Mouse (Mus musculus) stomach, embryonic 16.5 days (tissue): ENCODE data around the gene Prdm10. TPM values are rescaled to one million over a fixed set of nuclear protein-coding genes. Genes with fewer than 3 reads are reported as not detected.

ENCODE experiments used
- ATAC-seq: fragments of 200-750 bp; cut with Nextera tagmentation; 2 replicates; pipeline ENCODE4 v1.8.0; 2017; ENCODE audit warnings: moderate number of reproducible peaks, moderate TSS enrichment; ENCODE audit not compliant: insufficient read depth, low FRiP score
- H3K27ac ChIP-seq: fragments of 300-500 bp; sonication (generic); 2 replicates; pipeline ENCODE4 v1.5.1; 2014; ENCODE audit warnings: low read length
- H3K27me3 ChIP-seq: fragments of 300-500 bp; sonication (generic); 2 replicates; pipeline ENCODE4 v1.6.1; 2014; ENCODE audit warnings: low read length, control low read depth, mixed read lengths; ENCODE audit not compliant: control insufficient read depth, insufficient read depth
- H3K36me3 ChIP-seq: fragments of 300-500 bp; sonication (generic); 2 replicates; pipeline ENCODE4 v1.6.1; 2014; ENCODE audit warnings: low read length; ENCODE audit not compliant: control insufficient read depth, insufficient read depth
- H3K4me1 ChIP-seq: fragments of 300-500 bp; sonication (generic); 2 replicates; pipeline ENCODE4 v1.6.1; 2014; ENCODE audit warnings: low read length, control low read depth, mixed read lengths; ENCODE audit not compliant: control insufficient read depth, insufficient read depth
- H3K4me2 ChIP-seq: fragments of 300-500 bp; sonication (generic); 2 replicates; pipeline ENCODE4 v1.6.1; 2014; ENCODE audit warnings: low read depth, low read length, mixed read lengths
- H3K4me3 ChIP-seq: fragments of 300-500 bp; sonication (generic); replicated peaks from 2 replicates; pipeline ENCODE4 v1.5.1; 2014; ENCODE audit warnings: mild to moderate bottlenecking, low read length
- H3K9ac ChIP-seq: fragments of 300-500 bp; sonication (generic); 2 replicates; pipeline ENCODE4 v1.6.1; 2014; ENCODE audit warnings: low read length
- H3K9me3 ChIP-seq: fragments of 300-500 bp; sonication (generic); replicated peaks from 2 replicates; pipeline ENCODE4 v1.6.1; 2016; ENCODE audit warnings: low read length, control low read depth; ENCODE audit not compliant: control insufficient read depth
- WGBS: fragments of 180-500 bp; shearing (Covaris S2); extraction: QIAGEN DNeasy Blood & Tissue Kit; methylation state at CpG from one replicate; pipeline ENCODE4 v1.1.7; 2014; 5-methylcytosine and 5-hydroxymethylcytosine counted together
- polyA plus RNA-seq: library from polyadenylated mRNA; unstranded; fragments of >200 nt; fragmentation: Nextera tagmentation; extraction: Ambion mirVana; gene quantifications from 2 replicates; pipeline ENCODE4 v1.2.1, GENCODE M21; 2015

Gene Prdm10
- polyA plus RNA-seq, 1 experiment from 2014 or later = 4.8 TPM

DNA sequence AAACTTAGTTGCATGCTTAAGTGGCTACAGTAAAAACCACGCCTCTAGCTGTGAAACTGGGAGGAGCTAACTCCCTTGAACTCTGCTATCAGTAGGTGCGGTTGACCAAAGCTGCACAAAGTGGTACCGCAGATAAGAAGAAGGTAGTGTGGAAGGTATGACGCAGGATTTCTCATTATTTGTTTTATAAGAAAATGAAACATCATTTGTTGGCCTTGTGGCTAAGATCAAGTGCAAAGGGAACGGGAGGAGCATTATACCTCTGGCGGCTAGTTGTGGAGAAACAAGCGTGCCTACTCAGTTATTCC lies 25.7 kb upstream of the Prdm10 start:
- Histone ChIP-seq H3K4me3 (no peak overlapping the region), H3K4me1 (peaks cover 11% of the 10 kb centered on the region), H3K9ac (no peak overlapping the region), H3K27me3 (no peaks in the 10 kb centered on the region), H3K36me3 (no peaks in the 10 kb centered on the region), H3K27ac (0 out of 2 replicates have a peak overlapping the region, but pooled peaks have one; percentile 56), H3K4me2 (no peak overlapping the region), H3K9me3 (no peaks in the 10 kb centered on the region)
- WGBS = 72% methylated on average over 7 of the region's 7 CpGs
- peak; percentile 89 for ATAC-seq

DNA sequence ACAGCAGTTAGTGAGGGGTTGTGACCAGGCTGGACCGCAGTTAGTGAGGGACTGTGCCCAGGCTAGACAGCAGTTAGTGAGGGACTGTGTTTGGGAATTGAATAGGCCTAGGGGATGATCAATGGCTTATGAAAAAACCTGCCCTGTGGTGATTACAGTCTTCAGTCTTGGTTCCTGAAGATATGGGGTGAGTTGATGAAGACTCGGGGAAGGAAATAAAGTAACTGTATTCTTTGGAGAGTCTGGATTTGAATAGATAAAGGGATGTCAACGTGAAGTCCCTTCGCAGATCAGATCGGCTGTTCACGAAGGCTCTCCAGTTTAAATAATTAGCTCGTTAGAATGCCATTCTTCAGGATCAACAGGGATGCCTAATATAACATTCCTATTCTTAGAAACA lies 24.4 kb upstream of the Prdm10 start:
- Histone ChIP-seq H3K4me1 (peaks cover 11% of the 10 kb centered on the region), H3K4me3 (no peak overlapping the region), H3K27me3 (no peaks in the 10 kb centered on the region), H3K9me3 (no peaks in the 10 kb centered on the region), H3K9ac (no peak overlapping the region), H3K36me3 (no peaks in the 10 kb centered on the region), H3K4me2 (no peak overlapping the region), H3K27ac (no peak overlapping the region)
- 87% methylated on average over 7 of the region's 7 CpGs for WGBS
- ATAC-seq = no peak

DNA sequence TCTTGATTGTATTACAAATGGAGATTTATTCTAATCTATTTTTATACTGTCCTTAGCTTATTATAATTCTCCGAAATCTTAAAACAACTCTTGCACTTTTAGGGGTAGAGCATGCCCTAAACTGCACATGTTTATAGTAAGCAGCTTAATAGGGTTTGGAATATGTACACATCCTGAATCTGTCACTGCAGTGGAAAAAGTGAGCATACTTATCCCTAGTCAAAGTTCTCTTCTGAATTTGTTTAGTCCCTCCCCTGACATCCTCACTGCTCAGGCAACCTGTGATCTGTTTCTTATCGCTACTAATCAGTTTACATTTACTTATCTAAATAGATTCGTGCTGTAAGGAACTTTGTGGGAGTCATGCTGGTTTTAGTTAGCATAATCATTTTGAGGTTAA lies 22.1 kb upstream of the Prdm10 start:
- no peak for ATAC-seq
- Histone ChIP-seq H3K4me2 (no peak overlapping the region), H3K4me3 (no peak overlapping the region), H3K9ac (no peak overlapping the region), H3K27me3 (no peaks in the 10 kb centered on the region), H3K4me1 (peaks cover 11% of the 10 kb centered on the region), H3K27ac (no peak overlapping the region), H3K9me3 (no peaks in the 10 kb centered on the region), H3K36me3 (no peaks in the 10 kb centered on the region)
- 40% methylated on average over 3 of the region's 3 CpGs for WGBS

DNA sequence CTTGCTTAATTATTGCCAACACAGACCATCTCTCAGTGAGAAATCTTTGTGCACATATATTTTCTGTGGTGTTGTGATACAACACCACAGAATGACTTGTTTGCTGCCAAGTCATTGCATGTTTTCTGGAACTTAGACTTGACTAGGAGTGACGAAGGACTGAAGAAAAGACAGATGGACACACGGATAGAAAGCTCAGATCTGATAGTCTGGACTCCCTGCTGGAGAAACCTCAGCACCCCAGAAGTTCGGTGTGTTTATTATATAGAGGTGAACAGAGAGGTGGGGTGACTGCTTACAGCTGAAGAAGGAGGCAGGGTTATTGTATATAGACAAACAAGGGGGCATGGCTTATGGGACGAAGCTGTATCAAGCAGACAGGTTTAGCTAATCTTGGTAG lies 20.1 kb upstream of the Prdm10 start:
- Histone ChIP-seq H3K9me3 (no peaks in the 10 kb centered on the region), H3K4me3 (no peak overlapping the region), H3K36me3 (no peaks in the 10 kb centered on the region), H3K27ac (no peak overlapping the region), H3K4me2 (no peak overlapping the region), H3K9ac (no peak overlapping the region), H3K4me1 (peaks cover under 1% of the 10 kb centered on the region; the same call in 1 of the 2 replicates), H3K27me3 (no peaks in the 10 kb centered on the region)
- no peak for ATAC-seq
- 72% methylated on average over 4 of the region's 4 CpGs for WGBS

DNA sequence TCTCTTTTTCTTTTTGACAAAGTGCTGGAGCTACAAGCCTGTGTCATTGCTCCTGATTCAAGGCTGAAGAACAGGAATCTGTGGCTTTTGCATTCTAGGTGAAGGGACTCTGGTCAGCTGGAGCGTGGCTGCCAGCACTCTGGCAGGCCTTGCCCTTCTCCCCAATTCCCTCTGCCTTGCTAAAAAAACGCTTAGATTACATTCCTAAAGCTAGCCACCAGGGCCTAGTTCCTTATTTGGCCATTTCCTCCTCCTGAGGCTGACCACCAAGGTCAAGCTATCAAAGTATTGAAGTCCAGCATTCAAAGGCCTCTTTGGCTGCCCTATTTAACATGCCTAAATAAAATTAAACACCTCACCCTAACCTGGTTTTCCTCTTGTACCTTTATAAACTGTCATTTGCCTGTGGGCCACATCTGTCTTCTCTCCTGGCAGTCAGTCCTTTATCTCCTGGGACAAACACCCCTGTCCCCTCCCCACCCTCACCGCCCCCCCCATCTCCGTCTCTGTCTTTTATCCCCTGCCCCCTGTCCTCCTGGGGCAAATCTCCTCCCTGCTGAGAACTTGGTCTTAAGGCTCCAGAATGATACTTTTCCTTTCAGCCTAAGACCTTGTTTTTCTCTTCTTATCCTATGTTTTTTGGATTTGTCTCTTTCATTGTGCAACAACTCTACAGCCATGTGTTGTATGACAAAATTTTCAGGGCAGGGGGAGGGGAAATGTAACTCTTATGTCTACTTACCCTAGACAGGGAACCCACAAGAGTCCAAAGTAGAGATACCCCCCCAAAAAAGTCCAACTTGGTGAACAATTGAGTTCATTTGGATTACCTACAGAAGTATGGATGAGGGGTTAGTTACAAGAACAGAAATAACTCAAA lies 17.9 kb upstream of the Prdm10 start:
- Histone ChIP-seq H3K9me3 (no peaks in the 10 kb centered on the region), H3K36me3 (no peaks in the 10 kb centered on the region), H3K4me2 (no peak overlapping the region), H3K27ac (no peak overlapping the region), H3K4me1 (peaks cover 14% of the 10 kb centered on the region), H3K4me3 (no peak overlapping the region), H3K9ac (no peak overlapping the region), H3K27me3 (no peaks in the 10 kb centered on the region)
- 34% methylated on average over 4 of the region's 4 CpGs for WGBS
- 0 out of 2 replicates have a peak, but pooled peaks have one; percentile 14 for ATAC-seq

DNA sequence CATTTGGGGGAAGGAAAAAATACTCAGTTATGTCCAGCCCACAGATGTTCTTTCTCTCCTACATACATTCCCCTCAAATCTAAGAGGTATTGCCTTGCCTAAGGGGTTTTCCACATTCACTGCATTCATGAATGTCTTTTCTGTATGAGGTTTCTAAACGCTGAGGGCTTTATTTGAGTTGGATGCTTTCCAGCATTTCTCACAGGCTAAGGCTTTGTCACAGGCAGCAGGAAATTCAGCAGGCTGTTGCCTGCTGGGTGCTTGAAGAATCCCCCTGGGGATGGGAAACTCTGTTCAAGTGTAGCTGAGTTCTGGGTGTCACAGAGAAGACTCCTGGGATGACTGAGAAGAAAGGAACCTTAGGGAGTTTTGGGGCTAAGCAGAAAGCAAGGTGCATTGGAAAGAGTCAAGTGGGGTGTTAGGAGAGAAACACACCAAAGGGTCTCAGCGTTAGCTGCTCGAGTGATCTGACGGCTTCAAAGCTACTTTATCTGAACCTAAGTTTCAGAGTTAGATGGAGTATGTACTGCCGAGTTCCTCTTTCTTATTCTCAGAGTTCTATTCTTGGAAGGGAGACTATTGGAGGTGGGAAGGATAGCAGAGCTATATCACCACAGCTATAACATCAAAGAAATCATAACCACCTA lies 14.2 kb upstream of the Prdm10 start:
- Histone ChIP-seq H3K36me3 (no peaks in the 10 kb centered on the region), H3K4me3 (no peak overlapping the region), H3K4me2 (no peak overlapping the region), H3K27me3 (no peaks in the 10 kb centered on the region), H3K9me3 (no peaks in the 10 kb centered on the region), H3K27ac (peak overlapping the region; percentile 45), H3K9ac (no peak overlapping the region), H3K4me1 (peaks cover 14% of the 10 kb centered on the region)
- ATAC-seq = peak; percentile 86
- WGBS = 33% methylated on average over 5 of the region's 5 CpGs

DNA sequence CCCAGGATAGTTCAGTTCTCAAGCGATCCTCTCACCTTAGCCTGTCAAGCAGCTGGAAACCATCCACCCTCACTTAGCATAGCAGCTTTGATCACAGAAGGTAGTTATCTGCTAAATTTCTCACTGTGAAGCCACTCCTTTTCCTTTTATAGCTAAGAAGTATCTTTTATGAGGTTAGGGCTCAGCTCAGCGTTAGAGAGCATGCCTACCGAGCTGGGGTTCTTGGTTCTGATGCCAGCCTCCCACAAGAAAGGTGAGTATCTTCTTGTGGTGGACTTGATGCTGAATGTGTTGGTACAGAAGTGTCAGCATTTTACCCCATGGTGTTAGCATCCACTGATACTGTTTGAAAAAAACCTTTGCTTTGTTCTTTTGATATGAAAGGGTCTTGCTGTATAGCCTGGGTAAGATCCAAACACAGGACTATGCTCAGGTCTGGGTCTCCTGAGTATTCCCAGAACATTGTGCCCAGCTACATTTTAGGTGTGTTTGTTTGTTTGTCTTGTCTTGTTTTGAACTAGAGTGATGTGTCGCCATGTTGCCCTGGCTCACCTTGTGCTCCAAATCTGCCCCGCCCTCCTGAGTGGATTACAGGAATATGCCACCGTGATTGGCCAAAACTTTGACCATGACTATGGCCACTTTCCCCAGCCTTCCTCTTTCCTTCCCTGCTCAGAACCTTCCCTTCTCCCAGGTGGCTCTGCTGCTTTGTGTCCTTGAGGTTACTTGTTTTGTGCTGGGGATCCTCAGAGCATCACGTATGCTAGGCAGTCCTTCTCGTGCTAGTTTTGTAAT lies 8.9 kb upstream of the Prdm10 start:
- no peaks in the 10 kb centered on the region for H3K27me3 ChIP-seq
- no peak overlapping the region for H3K4me2 ChIP-seq
- H3K9me3 ChIP-seq = no peaks in the 10 kb centered on the region
- no peak overlapping the region for H3K9ac ChIP-seq
- no peak overlapping the region for H3K4me3 ChIP-seq
- no peaks in the 10 kb centered on the region for H3K36me3 ChIP-seq
- H3K27ac ChIP-seq = no peak overlapping the region
- 0 out of 2 replicates have a peak, but pooled peaks cover 3% of the 10 kb centered on the region for H3K4me1 ChIP-seq
- ATAC-seq = no peak
- WGBS = 71% methylated on average over 8 of the region's 8 CpGs

DNA sequence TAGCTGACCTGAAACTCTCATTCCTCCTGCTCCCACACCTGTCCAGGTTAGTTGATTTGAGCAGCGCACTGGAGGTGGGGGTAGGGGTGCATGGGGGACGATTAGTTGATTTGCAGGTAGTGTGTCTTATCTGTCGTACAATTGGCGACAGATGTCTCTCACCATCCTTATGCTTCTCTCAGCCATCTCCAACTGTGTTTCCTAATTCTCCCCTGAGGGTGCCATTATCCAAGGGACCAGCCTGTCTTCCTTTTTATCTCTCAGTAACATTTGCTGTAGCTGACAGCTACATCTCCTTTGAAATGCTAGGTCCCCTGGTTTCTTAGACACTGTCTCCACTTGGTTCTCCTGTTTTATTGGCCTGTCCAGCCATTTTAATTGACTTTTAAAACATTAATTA lies 8.2 kb upstream of the Prdm10 start:
- Histone ChIP-seq H3K27ac (no peak overlapping the region), H3K4me3 (no peak overlapping the region), H3K36me3 (no peaks in the 10 kb centered on the region), H3K9me3 (no peaks in the 10 kb centered on the region), H3K4me1 (no peaks in the 10 kb centered on the region), H3K27me3 (no peaks in the 10 kb centered on the region), H3K4me2 (no peak overlapping the region), H3K9ac (no peak overlapping the region)
- WGBS = 78% methylated on average over 4 of the region's 4 CpGs
- no peak for ATAC-seq

DNA sequence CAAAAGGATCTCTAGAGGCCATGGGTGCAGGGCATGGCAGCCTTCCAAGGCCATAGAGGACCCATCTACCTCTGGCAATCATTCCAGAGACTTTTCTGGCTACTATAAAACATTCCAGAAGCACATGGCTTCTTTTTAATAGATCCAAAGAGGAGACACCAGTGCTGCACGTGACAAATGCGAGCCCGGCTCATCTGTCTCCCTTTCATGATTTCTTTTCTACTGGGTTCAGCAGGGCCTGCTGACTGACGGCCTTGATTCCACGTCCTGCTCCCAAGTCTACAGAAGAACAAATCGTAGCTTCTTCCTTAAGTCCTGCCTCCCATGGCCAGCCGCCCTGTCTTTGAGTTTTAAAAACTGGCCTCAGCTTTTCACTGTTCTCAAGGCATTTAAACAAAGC lies 1.7 kb upstream of the Prdm10 start:
- ATAC-seq = no peak
- 62% methylated on average over 7 of the region's 7 CpGs for WGBS
- Histone ChIP-seq H3K27ac (peak overlapping the region; percentile 98), H3K4me1 (peaks cover 15% of the 10 kb centered on the region; the same call in 1 of the 2 replicates), H3K4me3 (no peak overlapping the region), H3K9me3 (no peaks in the 10 kb centered on the region), H3K9ac (0 out of 2 replicates have a peak overlapping the region, but pooled peaks have one; percentile 20), H3K4me2 (no peak overlapping the region), H3K36me3 (no peaks in the 10 kb centered on the region), H3K27me3 (no peaks in the 10 kb centered on the region)
